Mouse (Mus musculus) G1E (cell line): ENCODE results near the gene Slc17a8. TPM values are rescaled to one million over a fixed set of nuclear protein-coding genes. Genes with fewer than 3 reads are reported as not detected.

Experiments used
- ATAC-seq: 2 replicates; pipeline ENCODE4 v1.8.0; 2016; ENCODE audit warnings: mild to moderate bottlenecking; ENCODE audit not compliant: insufficient number of reproducible peaks, poor library complexity, low FRiP score, severe bottlenecking; ENCODE audit errors: extremely low read depth
- DNase-seq: peaks from one replicate; pipeline ENCODE4 v3.0.0; 2012; ENCODE audit warnings: low spot score
- H3K27me3 ChIP-seq: 2 replicates; pipeline ENCODE4 v1.6.1; 2012; ENCODE audit warnings: mild to moderate bottlenecking, low read length, inconsistent platforms; ENCODE audit not compliant: insufficient read depth
- H3K36me3 ChIP-seq: replicated peaks from 2 replicates; pipeline ENCODE3; 2012; ENCODE audit warnings: mild to moderate bottlenecking, inconsistent platforms
- H3K4me1 ChIP-seq: 2 replicates; pipeline ENCODE4 v1.6.1; 2012; ENCODE audit warnings: low read depth, low read length, inconsistent platforms, mixed read lengths; ENCODE audit not compliant: insufficient read depth
- H3K4me3 ChIP-seq: 2 replicates; pipeline ENCODE4 v1.5.1; 2012; ENCODE audit warnings: low read depth, mild to moderate bottlenecking, inconsistent platforms, low read length, moderate library complexity, mixed read lengths
- H3K9me3 ChIP-seq: replicated peaks from 2 replicates; pipeline ENCODE4 v1.6.1; 2012; ENCODE audit warnings: inconsistent platforms
- CTCF ChIP-seq: IDR thresholded peaks from 2 replicates; pipeline ENCODE4 v1.5.1; 2012; ENCODE audit warnings: low read depth, low read length, inconsistent platforms, mixed read lengths
- GATA1 ChIP-seq: IDR thresholded peaks from 2 replicates; pipeline ENCODE4 v1.6.1; 2012; ENCODE audit warnings: borderline replicate concordance, low read length, inconsistent platforms, mixed read lengths
- GATA2 ChIP-seq: IDR thresholded peaks from 2 replicates; pipeline ENCODE4 v1.6.1; 2012; ENCODE audit warnings: low read depth, low read length, inconsistent platforms, borderline replicate concordance
- POLR2AphosphoS5 ChIP-seq: IDR thresholded peaks from 2 replicates; pipeline ENCODE4 v1.6.1; 2012; ENCODE audit warnings: low read depth, low read length, inconsistent platforms; ENCODE audit not compliant: insufficient replicate concordance
- TAL1 ChIP-seq: conservative IDR thresholded peaks from 2 replicates; pipeline ENCODE4 v1.6.1; 2012; ENCODE audit warnings: low read depth, low read length, inconsistent platforms, mixed read lengths
- polyA plus RNA-seq: library from polyadenylated mRNA; stranded (reverse); fragments of >175 nt; gene quantifications from 2 replicates; pipeline ENCODE4 v1.2.3, GENCODE M21; 2012
- total RNA-seq, 2 experiments: library from RNA; stranded (forward) in 1 of 2; stranded (reverse) in 1 of 2; fragments of 200-1000 nt in 1 of 2; fragments of >200 nt in 1 of 2; fragmentation: Nextera tagmentation in 1 of 2; gene quantifications; 2 replicates each; pipeline ENCODE4 v1.2.3; 2014 to 2017

Gene Slc17a8
- total and polyA plus RNA-seq, 3 experiments: 0.05 TPM; not detected in 2

- Histone ChIP-seq H3K4me3 (no peak overlapping the region), H3K36me3 (no peaks in the 10 kb centered on the region), H3K27me3 (no peaks in the 10 kb centered on the region), H3K4me1 (peaks cover 11% of the 10 kb centered on the region), H3K9me3 (no peaks in the 10 kb centered on the region)
- no peak for ATAC-seq
- no peak for TF ChIP-seq GATA1
- TF ChIP-seq TAL1: no peak
- TF ChIP-seq POLR2AphosphoS5: no peak
- TF ChIP-seq GATA2: no peak
- TF ChIP-seq CTCF: no peak
- no peak for DNase-seq
Observed at GRCm38 (mm10) chr10:89595935-89596334, 25.1 kb downstream of the Slc17a8 start.

DNA sequence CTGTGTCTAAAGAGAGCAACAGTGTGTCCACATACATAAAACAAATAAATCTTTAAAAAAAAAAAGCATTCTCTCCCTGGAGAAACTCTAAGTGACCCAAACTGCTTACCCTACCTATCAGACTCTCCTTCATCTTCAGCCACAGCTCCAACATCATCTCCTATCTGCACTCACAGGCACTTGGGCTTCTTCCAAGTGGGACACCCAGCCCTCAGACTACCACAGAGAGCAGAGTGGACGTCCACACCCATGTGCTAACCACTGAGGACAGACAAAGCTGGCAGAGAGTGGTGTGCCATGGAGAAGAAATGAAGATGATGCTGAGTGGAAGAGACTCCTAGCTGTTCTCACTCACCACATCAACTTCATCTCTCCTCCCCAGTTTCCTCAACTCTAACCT is 25.5 kb downstream of the Slc17a8 start:
- Histone ChIP-seq H3K36me3 (no peaks in the 10 kb centered on the region), H3K4me3 (no peak overlapping the region), H3K27me3 (no peaks in the 10 kb centered on the region), H3K9me3 (no peaks in the 10 kb centered on the region), H3K4me1 (peaks cover 11% of the 10 kb centered on the region)
- DNase-seq (no peak), ATAC-seq (no peak)
- TF ChIP-seq GATA1: no peak
- TF ChIP-seq GATA2: no peak
- TF ChIP-seq POLR2AphosphoS5: no peak
- TF ChIP-seq CTCF: no peak
- no peak for TF ChIP-seq TAL1

GRCm38 (mm10) chr10:89594309-89594708 is 26.7 kb downstream of the Slc17a8 start:
- Histone ChIP-seq H3K27me3 (no peaks in the 10 kb centered on the region), H3K4me3 (no peak overlapping the region), H3K4me1 (peaks cover 11% of the 10 kb centered on the region), H3K36me3 (no peaks in the 10 kb centered on the region), H3K9me3 (no peaks in the 10 kb centered on the region)
- peak; percentile 45; the same call in 1 of the 2 replicates for ATAC-seq
- no peak for TF ChIP-seq POLR2AphosphoS5
- 0 out of 2 replicates have a peak, but pooled peaks have one; percentile 10 for TF ChIP-seq TAL1
- no peak for DNase-seq

DNA sequence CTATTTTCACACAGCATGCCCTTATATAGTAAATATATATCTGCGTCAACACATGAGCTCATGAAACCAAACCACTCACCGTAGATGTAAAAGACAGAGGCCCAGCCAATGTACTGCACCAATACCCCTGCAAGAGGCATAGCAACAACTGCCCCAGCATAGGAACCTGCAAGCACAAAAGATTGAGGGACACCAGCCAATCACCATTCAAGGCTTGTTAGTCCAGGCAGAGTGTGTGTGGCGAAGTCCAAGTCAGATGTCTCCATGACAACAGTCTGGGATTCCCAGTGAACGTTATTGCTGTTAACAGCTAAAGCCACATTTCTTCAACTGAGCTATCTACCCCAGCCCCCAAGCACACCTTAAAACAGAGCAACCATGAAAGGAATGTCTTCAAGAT is 28.3 kb downstream of the Slc17a8 start:
- Histone ChIP-seq H3K36me3 (no peaks in the 10 kb centered on the region), H3K9me3 (no peaks in the 10 kb centered on the region), H3K4me1 (peaks cover 11% of the 10 kb centered on the region), H3K4me3 (no peak overlapping the region), H3K27me3 (no peaks in the 10 kb centered on the region)
- ATAC-seq (no peak), DNase-seq (no peak)
- TF ChIP-seq GATA1 (no peak), CTCF (no peak), GATA2 (no peak), POLR2AphosphoS5 (no peak), TAL1 (no peak)

DNA sequence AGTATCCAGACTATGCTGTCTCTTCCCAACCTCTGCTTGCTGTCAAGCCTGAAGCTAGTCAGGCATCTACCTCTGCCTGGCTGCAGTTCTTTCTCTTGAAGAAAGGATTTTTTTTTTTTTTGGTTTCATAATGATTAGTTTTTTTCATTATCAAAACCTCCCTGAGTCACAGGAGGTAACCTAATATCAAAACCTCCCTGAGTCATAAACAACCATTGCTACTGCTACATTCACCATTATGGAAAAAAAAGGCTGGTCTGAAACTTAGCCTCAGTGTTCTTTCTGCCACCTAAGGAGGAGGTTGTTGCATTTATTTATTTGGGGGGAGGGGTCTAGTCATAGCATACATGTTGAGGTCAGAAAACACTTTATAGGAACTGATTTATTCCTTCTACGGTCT is 31.2 kb downstream of the Slc17a8 start:
- no peak for ATAC-seq
- TF ChIP-seq CTCF (no peak), GATA1 (no peak), TAL1 (no peak), POLR2AphosphoS5 (no peak), GATA2 (no peak)
- Histone ChIP-seq H3K9me3 (no peaks in the 10 kb centered on the region), H3K4me3 (no peak overlapping the region), H3K27me3 (no peaks in the 10 kb centered on the region), H3K4me1 (peaks cover 9% of the 10 kb centered on the region), H3K36me3 (no peaks in the 10 kb centered on the region)
- no peak for DNase-seq

DNA sequence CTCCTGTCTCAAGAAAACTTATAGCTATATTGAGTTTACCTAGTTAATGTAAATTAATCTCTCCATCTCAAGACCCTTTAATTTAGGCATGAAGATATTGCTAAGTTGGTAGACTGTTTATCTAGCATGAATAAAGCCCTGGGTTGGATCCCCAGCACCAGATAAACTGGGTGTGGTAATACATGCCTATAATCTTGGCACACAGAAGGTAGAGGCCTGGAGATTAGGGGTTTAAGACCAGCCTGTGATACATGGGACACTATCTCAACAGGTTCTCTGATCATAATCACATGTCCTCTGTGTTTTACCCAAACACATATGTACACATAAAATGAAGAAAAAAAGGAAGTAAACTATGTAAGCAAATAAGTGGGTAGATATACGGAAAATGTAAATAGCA is 32.3 kb downstream of the Slc17a8 start:
- no peaks in the 10 kb centered on the region for H3K27me3 ChIP-seq
- TF ChIP-seq POLR2AphosphoS5 (no peak), GATA2 (no peak), TAL1 (no peak), GATA1 (no peak), CTCF (no peak)
- H3K4me1 ChIP-seq: 0 out of 2 replicates have a peak, but pooled peaks cover 2% of the 10 kb centered on the region
- H3K36me3 ChIP-seq: no peaks in the 10 kb centered on the region
- no peak for ATAC-seq
- no peak for DNase-seq
- H3K9me3 ChIP-seq: no peaks in the 10 kb centered on the region
- H3K4me3 ChIP-seq: no peak overlapping the region

GRCm38 (mm10) chr10:89584709-89585108 is 36.3 kb downstream of the Slc17a8 start:
- no peak for ATAC-seq
- Histone ChIP-seq H3K4me1 (no peaks in the 10 kb centered on the region), H3K9me3 (no peaks in the 10 kb centered on the region), H3K4me3 (no peak overlapping the region), H3K27me3 (no peaks in the 10 kb centered on the region), H3K36me3 (no peaks in the 10 kb centered on the region)
- no peak for DNase-seq
- TF ChIP-seq TAL1: no peak
